Mouse (Mus musculus) midbrain, embryonic 11.5 days (tissue): ENCODE measurements around the gene Bahd1. TPM values are rescaled to one million over a fixed set of nuclear protein-coding genes. Genes with fewer than 3 reads are reported as not detected.

Experiments
- ATAC-seq: fragments of 200-750 bp; cut with Nextera tagmentation; 2 replicates; pipeline ENCODE4 v1.8.0; 2017; ENCODE audit warnings: moderate TSS enrichment, moderate library complexity; ENCODE audit not compliant: low FRiP score
- DNase-seq: peaks from one replicate; pipeline ENCODE4 v3.0.0; 2015; ENCODE audit warnings: low spot score; ENCODE audit errors: missing footprints
- H3K27ac ChIP-seq: fragments of 300-500 bp; sonication (generic); 2 replicates; pipeline ENCODE4 v1.5.1; 2014; ENCODE audit warnings: low read depth, low read length
- H3K27me3 ChIP-seq: fragments of 300-500 bp; sonication (generic); 2 replicates; pipeline ENCODE4 v1.6.1; 2014; ENCODE audit warnings: mild to moderate bottlenecking, low read length, moderate library complexity, mixed read lengths; ENCODE audit not compliant: control insufficient read depth, insufficient read depth
- H3K36me3 ChIP-seq: fragments of 300-500 bp; sonication (generic); 2 replicates; pipeline ENCODE4 v1.6.1; 2014; ENCODE audit warnings: mild to moderate bottlenecking, low read length, moderate library complexity, mixed read lengths; ENCODE audit not compliant: control insufficient read depth, insufficient read depth
- H3K4me1 ChIP-seq: fragments of 300-500 bp; sonication (generic); 2 replicates; pipeline ENCODE4 v1.6.1; 2014; ENCODE audit warnings: low read length; ENCODE audit not compliant: control insufficient read depth, insufficient read depth
- H3K4me2 ChIP-seq: fragments of 300-500 bp; sonication (generic); 2 replicates; pipeline ENCODE4 v1.6.1; 2014; ENCODE audit warnings: mild to moderate bottlenecking, moderate library complexity
- H3K4me3 ChIP-seq: fragments of 300-500 bp; sonication (generic); 2 replicates; pipeline ENCODE4 v1.5.1; 2014; ENCODE audit warnings: low read depth, low read length
- H3K9ac ChIP-seq: fragments of 300-500 bp; sonication (generic); 2 replicates; pipeline ENCODE4 v1.6.1; 2014; ENCODE audit warnings: low read length
- H3K9me3 ChIP-seq: fragments of 300-500 bp; sonication (generic); 2 replicates; pipeline ENCODE4 v1.6.1; 2016; ENCODE audit warnings: low read length; ENCODE audit not compliant: control insufficient read depth
- whole genome bisulfite sequencing: fragments of 180-500 bp; shearing (Covaris S2); extraction: QIAGEN DNeasy Blood & Tissue Kit; methylation state at CpG from one replicate; pipeline ENCODE4 v1.1.7; 2014; 5-methylcytosine and 5-hydroxymethylcytosine counted together
- polyA plus RNA-seq: library from polyadenylated mRNA; unstranded; fragments of >200 nt; fragmentation: Nextera tagmentation; extraction: Ambion mirVana; gene quantifications from 2 replicates; pipeline ENCODE4 v1.2.1, GENCODE M21; 2014

Gene Bahd1
- polyA plus RNA-seq, 1 experiment from 2014 or later, result 1.4 TPM

GRCm38 (mm10) chr2:118941341-118941740 is 41.2 kb downstream of the Bahd1 start:
- Histone ChIP-seq H3K27me3 (no peaks in the 10 kb centered on the region), H3K9ac (no peak overlapping the region), H3K27ac (no peak overlapping the region), H3K4me2 (no peak overlapping the region), H3K4me1 (no peaks in the 10 kb centered on the region), H3K4me3 (no peak overlapping the region), H3K9me3 (no peaks in the 10 kb centered on the region), H3K36me3 (no peaks in the 10 kb centered on the region)
- 83% methylated on average over 7 of the region's 7 CpGs for WGBS
- ATAC-seq, result no peak
- DNase-seq, result peak; percentile 33

- Histone ChIP-seq H3K9me3 (no peaks in the 10 kb centered on the region), H3K27me3 (no peaks in the 10 kb centered on the region), H3K4me3 (no peak overlapping the region), H3K36me3 (no peaks in the 10 kb centered on the region), H3K9ac (no peak overlapping the region), H3K27ac (no peak overlapping the region), H3K4me1 (no peaks in the 10 kb centered on the region), H3K4me2 (no peak overlapping the region)
- WGBS, result 91% methylated on average over 6 of the region's 6 CpGs
- DNase-seq, result no peak
- ATAC-seq, result no peak
Measured at GRCm38 (mm10) chr2:118943232-118943631, 43.1 kb downstream of the Bahd1 start.

- no peak overlapping the region for H3K4me3 ChIP-seq
- H3K27ac ChIP-seq, result no peak overlapping the region
- no peak for ATAC-seq
- no peak for DNase-seq
- no peak overlapping the region for H3K9ac ChIP-seq
- H3K36me3 ChIP-seq, result no peaks in the 10 kb centered on the region
- H3K27me3 ChIP-seq, result no peaks in the 10 kb centered on the region
- H3K4me1 ChIP-seq, result no peaks in the 10 kb centered on the region
- no peaks in the 10 kb centered on the region for H3K9me3 ChIP-seq
- 70% methylated on average over 4 of the region's 4 CpGs for WGBS
- H3K4me2 ChIP-seq, result no peak overlapping the region
Measured at GRCm38 (mm10) chr2:118948818-118949217, 48.6 kb downstream of the Bahd1 start.

GRCm38 (mm10) chr2:118949699-118950098 is 49.5 kb downstream of the Bahd1 start:
- ATAC-seq, result no peak
- 91% methylated on average over 3 of the region's 3 CpGs for WGBS
- no peaks in the 10 kb centered on the region for H3K9me3 ChIP-seq

GRCm38 (mm10) chr2:118956497-118956896 is 56.3 kb downstream of the Bahd1 start:
- no peaks in the 10 kb centered on the region for H3K4me1 ChIP-seq
- no peaks in the 10 kb centered on the region for H3K27me3 ChIP-seq
- no peak overlapping the region for H3K9ac ChIP-seq
- ATAC-seq (no peak), DNase-seq (no peak)
- 84% methylated on average over 5 of the region's 5 CpGs for WGBS
- H3K4me2 ChIP-seq, result no peak overlapping the region
- H3K36me3 ChIP-seq, result no peaks in the 10 kb centered on the region
- H3K4me3 ChIP-seq, result no peak overlapping the region
- no peaks in the 10 kb centered on the region for H3K9me3 ChIP-seq
- H3K27ac ChIP-seq, result no peak overlapping the region

More at GRCm38 (mm10) chr2:118949699-118950098, 49.5 kb downstream of the Bahd1 start:
- Histone ChIP-seq H3K4me1 (no peaks in the 10 kb centered on the region), H3K27me3 (no peaks in the 10 kb centered on the region), H3K9ac (no peak overlapping the region), H3K27ac (no peak overlapping the region), H3K36me3 (no peaks in the 10 kb centered on the region), H3K4me2 (no peak overlapping the region), H3K4me3 (no peak overlapping the region)
- DNase-seq, result no peak

GRCm38 (mm10) chr2:118959644-118960043 is 59.5 kb downstream of the Bahd1 start:
- DNase-seq (no peak), ATAC-seq (no peak)
- Histone ChIP-seq H3K4me1 (no peaks in the 10 kb centered on the region), H3K9me3 (no peaks in the 10 kb centered on the region), H3K27ac (no peak overlapping the region), H3K36me3 (no peaks in the 10 kb centered on the region), H3K27me3 (no peaks in the 10 kb centered on the region), H3K9ac (no peak overlapping the region), H3K4me3 (no peak overlapping the region), H3K4me2 (no peak overlapping the region)
- whole genome bisulfite sequencing, result 32% methylated on average over 2 of the region's 2 CpGs

- Histone ChIP-seq H3K36me3 (no peaks in the 10 kb centered on the region), H3K9ac (no peak overlapping the region), H3K27ac (no peak overlapping the region), H3K4me2 (no peak overlapping the region), H3K27me3 (no peaks in the 10 kb centered on the region), H3K9me3 (no peaks in the 10 kb centered on the region), H3K4me3 (no peak overlapping the region), H3K4me1 (no peaks in the 10 kb centered on the region)
- DNase-seq, result no peak
- 88% methylated on average over 2 of the region's 2 CpGs for WGBS
- ATAC-seq, result no peak
Measured at GRCm38 (mm10) chr2:118960413-118960812, 60.2 kb downstream of the Bahd1 start.

GRCm38 (mm10) chr2:118961546-118961945 is 61.4 kb downstream of the Bahd1 start:
- 75% methylated on average over 2 of the region's 2 CpGs for WGBS
- Histone ChIP-seq H3K4me1 (no peaks in the 10 kb centered on the region), H3K27ac (no peak overlapping the region), H3K4me3 (no peak overlapping the region), H3K9ac (no peak overlapping the region), H3K9me3 (no peaks in the 10 kb centered on the region), H3K36me3 (no peaks in the 10 kb centered on the region), H3K4me2 (no peak overlapping the region), H3K27me3 (no peaks in the 10 kb centered on the region)
- ATAC-seq (no peak), DNase-seq (no peak)

- Histone ChIP-seq H3K9ac (no peak overlapping the region), H3K4me3 (no peak overlapping the region), H3K27ac (no peak overlapping the region), H3K36me3 (no peaks in the 10 kb centered on the region), H3K27me3 (no peaks in the 10 kb centered on the region), H3K9me3 (no peaks in the 10 kb centered on the region), H3K4me1 (no peaks in the 10 kb centered on the region), H3K4me2 (no peak overlapping the region)
- ATAC-seq (no peak), DNase-seq (no peak)
- WGBS, result 61% methylated on average over 9 of the region's 9 CpGs
Measured at GRCm38 (mm10) chr2:118963007-118963675, 63.0 kb downstream of the Bahd1 start.
